8 mouse cellular contexts compared by ENCODE assay signal in the genomic region with DNA sequence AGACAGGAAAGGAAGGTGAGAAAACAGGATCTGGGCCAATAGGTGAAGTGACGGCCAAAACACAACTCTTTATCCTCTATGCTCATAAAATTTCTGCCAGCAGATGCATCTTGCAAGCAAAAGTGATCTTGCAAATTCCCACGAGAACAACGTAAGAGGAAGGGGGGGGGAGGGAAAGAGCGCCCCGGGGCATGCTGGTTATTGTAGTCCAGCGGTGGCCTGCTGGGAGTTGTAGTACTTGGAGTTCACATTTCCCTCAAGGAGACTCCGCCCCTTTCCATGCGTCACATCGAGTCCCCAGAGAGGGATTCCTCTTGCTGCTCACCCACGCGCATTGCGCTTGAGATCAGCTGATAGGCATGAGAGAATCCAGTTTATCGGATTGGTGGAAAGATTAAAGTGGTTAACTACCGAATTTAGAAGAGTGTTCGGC. TPM values are rescaled to one million over a fixed set of nuclear protein-coding genes. Genes with fewer than 3 reads are reported as not detected.
DNase-seq lines count a peak whose midpoint lies in the region; ATAC-seq and TF ChIP-seq lines count a peak whose summit lies in the region.

No protein-coding gene starts in this region.

- H3K4me1 ChIP-seq in CH12.LX (ENCODE audit: control insufficient read depth in 1 of 2, insufficient read depth in 2 of 2) = peaks cover 16 to 36% of the 10 kb centered on the region in 2 experiments
- peaks cover 14% of the 10 kb centered on the region for H3K4me1 ChIP-seq in forebrain, embryonic 11.5 days (replicated peaks; ENCODE audit: control insufficient read depth, insufficient read depth, low read length)
- H3K4me1 ChIP-seq in heart, embryonic 16.5 days (ENCODE audit: control insufficient read depth, insufficient read depth, low read length) = peaks cover 36% of the 10 kb centered on the region
- peaks cover 61% of the 10 kb centered on the region for H3K4me1 ChIP-seq in liver, embryonic 15.5 days (replicated peaks)
- H3K4me1 ChIP-seq in neural tube, embryonic 12.5 days = peaks cover 33% of the 10 kb centered on the region

- H3K9me3 ChIP-seq in CH12.LX (replicated peaks; ENCODE audit: low read length) = peaks cover 3% of the 10 kb centered on the region
- no peaks in the 10 kb centered on the region for H3K9me3 ChIP-seq in forebrain, embryonic 11.5 days (ENCODE audit: control insufficient read depth, low read length)
- no peaks in the 10 kb centered on the region; the same call in 1 of the 2 replicates for H3K9me3 ChIP-seq in heart, embryonic 16.5 days (replicated peaks; ENCODE audit: control insufficient read depth, low read length)
- H3K9me3 ChIP-seq in liver, embryonic 15.5 days (replicated peaks) = no peaks in the 10 kb centered on the region
- H3K9me3 ChIP-seq in neural tube, embryonic 12.5 days = no peaks in the 10 kb centered on the region

- peaks cover 22% of the 10 kb centered on the region for H3K79me2 ChIP-seq in CH12.LX (replicated peaks; ENCODE audit: control insufficient read depth, extremely low read depth, insufficient read depth, poor library complexity, severe bottlenecking)

- no peak for TF ChIP-seq CTCF in CH12.LX (conservative IDR thresholded peaks at IDR 0.05 in 1 of 2, IDR thresholded peaks at IDR 0.05 in 1 of 2; ENCODE audit: low read depth in 2 of 2, low read length in 2 of 2)

- peak; percentile 72 for ATAC-seq in forebrain, embryonic 11.5 days (replicated peaks; ENCODE audit: low FRiP score)
- ATAC-seq in heart, embryonic 16.5 days (replicated peaks; ENCODE audit: extremely low read depth, insufficient read depth, low FRiP score) = peak; percentile 59
- peak; percentile 51 for ATAC-seq in liver, embryonic 15.5 days (ENCODE audit: insufficient read depth)
- ATAC-seq in neural tube, embryonic 12.5 days (ENCODE audit: low FRiP score, low read depth) = peak; percentile 72

- DNase-seq in CH12.LX (ENCODE audit: extremely low read depth) = peak; percentile 100
- DNase-seq in c-Kit-positive CD71-positive TER-119-negative erythroid progenitor cells, embryonic 14.5 days (ENCODE audit: low read depth) = peak; percentile 100
- DNase-seq in forebrain, embryonic 11.5 days (ENCODE audit: low spot score) = peak; percentile 99
- peak; percentile 97 to 98 for DNase-seq in kidney, postnatal 36 days
- peak; percentile 100 for DNase-seq in telencephalon, adult 2 months (ENCODE audit: low read depth, low spot score)

- dilution Hi-C loops in CH12.LX (cut with MboI; ENCODE audit: extremely low pct_ligation_motif_present, extremely low pct_unique_long_range_greater_than_20kb, low sequenced_read_pairs) = no loop called here

- H3K4me2 ChIP-seq in CH12.LX (ENCODE audit: insufficient read depth, low read depth, poor library complexity, severe bottlenecking) = peak overlapping the region; percentile 88
- H3K4me2 ChIP-seq in forebrain, embryonic 11.5 days (ENCODE audit: low read depth, low read length, severe bottlenecking) = peak overlapping the region; percentile 41
- peak overlapping the region; percentile 80 for H3K4me2 ChIP-seq in heart, embryonic 16.5 days (ENCODE audit: low read depth, low read length)
- peak overlapping the region; percentile 79 for H3K4me2 ChIP-seq in liver, embryonic 15.5 days
- H3K4me2 ChIP-seq in neural tube, embryonic 12.5 days (replicated peaks) = peak overlapping the region; percentile 45

- H3K27me3 ChIP-seq in CH12.LX (replicated peaks) = no peaks in the 10 kb centered on the region
- no peaks in the 10 kb centered on the region for H3K27me3 ChIP-seq in forebrain, embryonic 11.5 days (ENCODE audit: control insufficient read depth, insufficient read depth, low read length)
- no peaks in the 10 kb centered on the region for H3K27me3 ChIP-seq in heart, embryonic 16.5 days (ENCODE audit: control insufficient read depth, insufficient read depth, low read length)
- H3K27me3 ChIP-seq in liver, embryonic 15.5 days = peaks cover 5% of the 10 kb centered on the region; the same call in 1 of the 2 replicates
- H3K27me3 ChIP-seq in neural tube, embryonic 12.5 days (replicated peaks) = no peaks in the 10 kb centered on the region

- no peak for TF ChIP-seq EP300 in CH12.LX (IDR thresholded peaks at IDR 0.05; ENCODE audit: low read length)

- TF ChIP-seq POLR2A in CH12.LX (IDR thresholded peaks at IDR 0.05; ENCODE audit: low read depth, low read length) = peak; percentile 65

- H3K9ac ChIP-seq in CH12.LX (ENCODE audit: insufficient read depth, low read depth) = peak overlapping the region; percentile 66
- H3K9ac ChIP-seq in forebrain, embryonic 11.5 days (ENCODE audit: low read length) = peak overlapping the region; percentile 17; the same call in 1 of the 2 replicates
- H3K9ac ChIP-seq in heart, embryonic 16.5 days (ENCODE audit: low read length) = peak overlapping the region; percentile 61
- peak overlapping the region; percentile 47 for H3K9ac ChIP-seq in liver, embryonic 15.5 days
- H3K9ac ChIP-seq in neural tube, embryonic 12.5 days = no peak overlapping the region

- in situ Hi-C loops in CH12.LX (cut with MboI; ENCODE audit: low pct_ligation_motif_present, low pct_unique_long_range_greater_than_20kb, low sequenced_read_pairs) = no loop called here

- H3K36me3 ChIP-seq in CH12.LX (replicated peaks in 1 of 2; ENCODE audit: control insufficient read depth in 1 of 2, insufficient read depth in 1 of 2, low read length in 1 of 2) = peaks cover 0 to 5% of the 10 kb centered on the region in 2 experiments
- H3K36me3 ChIP-seq in forebrain, embryonic 11.5 days (ENCODE audit: control insufficient read depth, insufficient read depth, low read length) = no peaks in the 10 kb centered on the region
- no peaks in the 10 kb centered on the region for H3K36me3 ChIP-seq in heart, embryonic 16.5 days (ENCODE audit: control insufficient read depth, insufficient read depth)
- no peaks in the 10 kb centered on the region for H3K36me3 ChIP-seq in liver, embryonic 15.5 days (replicated peaks)
- H3K36me3 ChIP-seq in neural tube, embryonic 12.5 days = no peaks in the 10 kb centered on the region

- under 1% methylated on average over 15 of the region's 15 CpGs for WGBS in forebrain, embryonic 11.5 days
- under 1% methylated on average over 15 of the region's 15 CpGs for WGBS in heart, embryonic 16.5 days
- WGBS in liver, embryonic 15.5 days (ENCODE audit: insufficient replicate concordance) = under 1% methylated on average over 15 of the region's 15 CpGs
- WGBS in neural tube, embryonic 12.5 days = 0% methylated on average over 15 of the region's 15 CpGs

- H3K27ac ChIP-seq in CH12.LX (ENCODE audit: insufficient read depth, low read depth) = no peak overlapping the region
- peak overlapping the region; percentile 8; the same call in 1 of the 2 replicates for H3K27ac ChIP-seq in forebrain, embryonic 11.5 days (ENCODE audit: low read depth, low read length)
- peak overlapping the region; percentile 78 for H3K27ac ChIP-seq in heart, embryonic 16.5 days (ENCODE audit: low read length)
- peak overlapping the region; percentile 99 for H3K27ac ChIP-seq in liver, embryonic 15.5 days (replicated peaks)
- H3K27ac ChIP-seq in neural tube, embryonic 12.5 days = no peak overlapping the region

- no peak for TF ChIP-seq RAD21 in CH12.LX (IDR thresholded peaks at IDR 0.05; ENCODE audit: low read depth, low read length)

- H3K4me3 ChIP-seq in CH12.LX (replicated peaks in 1 of 3; ENCODE audit: low read depth in 2 of 3, low read length in 2 of 3, poor library complexity in 1 of 3) = peak overlapping the region; percentile 8 to 86 (median 68)
- H3K4me3 ChIP-seq in forebrain, embryonic 11.5 days (ENCODE audit: low read depth, low read length) = no peak overlapping the region; the same call in 1 of the 2 replicates
- H3K4me3 ChIP-seq in heart, embryonic 16.5 days (ENCODE audit: low read length) = peak overlapping the region; percentile 47
- peak overlapping the region; percentile 51 for H3K4me3 ChIP-seq in liver, embryonic 15.5 days (replicated peaks)
- no peak overlapping the region for H3K4me3 ChIP-seq in neural tube, embryonic 12.5 days

RNA-seq across cellular contexts. Expression of a gene that starts 2.5 kb away (rescaled TPM):
- 126 TPM in 2 replicates for total RNA-seq in CH12.LX (2012; rRNA removed)
- 84.0 and 92.8 TPM in 2 replicates for total RNA-seq in CH12.LX (2014; rRNA removed)
- 157 and 184 TPM in 2 replicates for polyA plus RNA-seq in CH12.LX (2012; ENCODE audit: insufficient read length, low read depth)
- 333 and 334 TPM in 2 replicates for polyA plus RNA-seq in forebrain, embryonic 11.5 days (2014; fragmentation: Nextera tagmentation; extraction: Ambion mirVana)
- polyA plus RNA-seq in heart, embryonic 16.5 days (2015; fragmentation: Nextera tagmentation; extraction: Ambion mirVana) = 210 and 218 TPM in 2 replicates
- polyA plus RNA-seq in liver, embryonic 15.5 days (2015; fragmentation: Nextera tagmentation; extraction: Ambion mirVana) = 187 and 195 TPM in 2 replicates
- 315 and 326 TPM in 2 replicates for polyA plus RNA-seq in neural tube, embryonic 12.5 days (2016; fragmentation: Nextera tagmentation; extraction: Ambion mirVana)

RNA-seq across cellular contexts. Expression of a gene that starts 26.9 kb away (rescaled TPM):
- 10.3 and 15.0 TPM in 2 replicates for total RNA-seq in CH12.LX (2012; rRNA removed)
- not detected in 2 replicates for total RNA-seq in CH12.LX (2014; rRNA removed)
- 2.4 TPM in 1 of 2 replicates, not detected in the other for polyA plus RNA-seq in CH12.LX (2012; ENCODE audit: insufficient read length, low read depth)
- polyA plus RNA-seq in forebrain, embryonic 11.5 days (2014; fragmentation: Nextera tagmentation; extraction: Ambion mirVana) = 6.6 and 15.1 TPM in 2 replicates
- 2.2 and 3.0 TPM in 2 replicates for polyA plus RNA-seq in heart, embryonic 16.5 days (2015; fragmentation: Nextera tagmentation; extraction: Ambion mirVana)
- 0.63 TPM in 1 of 2 replicates, not detected in the other for polyA plus RNA-seq in liver, embryonic 15.5 days (2015; fragmentation: Nextera tagmentation; extraction: Ambion mirVana)
- polyA plus RNA-seq in neural tube, embryonic 12.5 days (2016; fragmentation: Nextera tagmentation; extraction: Ambion mirVana) = 11.7 and 12.8 TPM in 2 replicates

RNA-seq across cellular contexts. Expression of a gene that starts 54.4 kb away (rescaled TPM):
- total RNA-seq in CH12.LX (2012; rRNA removed) (2.3 and 6.2 TPM in 2 replicates), CH12.LX (2014; rRNA removed) (0.19 TPM in 1 of 2 replicates, not detected in the other)
- polyA plus RNA-seq in CH12.LX (2012; ENCODE audit: insufficient read length, low read depth) = 0.24 TPM in 1 of 2 replicates, not detected in the other
- polyA plus RNA-seq in forebrain, embryonic 11.5 days (2014; fragmentation: Nextera tagmentation; extraction: Ambion mirVana) = 1.7 and 2.6 TPM in 2 replicates
- 0.51 and 4.9 TPM in 2 replicates for polyA plus RNA-seq in heart, embryonic 16.5 days (2015; fragmentation: Nextera tagmentation; extraction: Ambion mirVana)
- polyA plus RNA-seq in liver, embryonic 15.5 days (2015; fragmentation: Nextera tagmentation; extraction: Ambion mirVana) = 13.0 and 14.0 TPM in 2 replicates
- polyA plus RNA-seq in neural tube, embryonic 12.5 days (2016; fragmentation: Nextera tagmentation; extraction: Ambion mirVana) = 3.4 and 3.6 TPM in 2 replicates

RNA-seq across cellular contexts. Expression of a gene that starts 55.3 kb away (rescaled TPM):
- total RNA-seq in CH12.LX (2012; rRNA removed) = 30.9 and 31.0 TPM in 2 replicates
- 25.1 and 27.9 TPM in 2 replicates for total RNA-seq in CH12.LX (2014; rRNA removed)
- polyA plus RNA-seq in CH12.LX (2012; ENCODE audit: insufficient read length, low read depth) = 29.4 and 29.5 TPM in 2 replicates
- 35.1 and 39.2 TPM in 2 replicates for polyA plus RNA-seq in forebrain, embryonic 11.5 days (2014; fragmentation: Nextera tagmentation; extraction: Ambion mirVana)
- 44.5 and 44.9 TPM in 2 replicates for polyA plus RNA-seq in heart, embryonic 16.5 days (2015; fragmentation: Nextera tagmentation; extraction: Ambion mirVana)
- 17.4 and 18.2 TPM in 2 replicates for polyA plus RNA-seq in liver, embryonic 15.5 days (2015; fragmentation: Nextera tagmentation; extraction: Ambion mirVana)
- polyA plus RNA-seq in neural tube, embryonic 12.5 days (2016; fragmentation: Nextera tagmentation; extraction: Ambion mirVana) = 42.0 and 45.2 TPM in 2 replicates

Comparison
In these comparisons a context has a peak if more than half of its experiments do, and no peak if none do; other contexts are left out.
1. H3K27ac ChIP-seq: peak in forebrain, embryonic 11.5 days (single experiment), heart, embryonic 16.5 days (single experiment) and liver, embryonic 15.5 days (single experiment); none in CH12.LX (single experiment) and neural tube, embryonic 12.5 days (single experiment).
2. H3K4me3 ChIP-seq: peak in CH12.LX (3 of 3), heart, embryonic 16.5 days (single experiment) and liver, embryonic 15.5 days (single experiment); none in forebrain, embryonic 11.5 days (single experiment) and neural tube, embryonic 12.5 days (single experiment).
3. Peak in every context shown above with its lines, with median percentiles within 50 percentile points of each other: DNase-seq, H3K4me2 ChIP-seq and ATAC-seq.